Mouse (Mus musculus): Measurements from ENCODE around the gene Nlk. TPM values are rescaled to one million over a fixed set of nuclear protein-coding genes. Genes with fewer than 3 reads are reported as not detected.

The Nlk gene
- polyA plus RNA-seq, 1 experiment = 5.0 TPM

DNA sequence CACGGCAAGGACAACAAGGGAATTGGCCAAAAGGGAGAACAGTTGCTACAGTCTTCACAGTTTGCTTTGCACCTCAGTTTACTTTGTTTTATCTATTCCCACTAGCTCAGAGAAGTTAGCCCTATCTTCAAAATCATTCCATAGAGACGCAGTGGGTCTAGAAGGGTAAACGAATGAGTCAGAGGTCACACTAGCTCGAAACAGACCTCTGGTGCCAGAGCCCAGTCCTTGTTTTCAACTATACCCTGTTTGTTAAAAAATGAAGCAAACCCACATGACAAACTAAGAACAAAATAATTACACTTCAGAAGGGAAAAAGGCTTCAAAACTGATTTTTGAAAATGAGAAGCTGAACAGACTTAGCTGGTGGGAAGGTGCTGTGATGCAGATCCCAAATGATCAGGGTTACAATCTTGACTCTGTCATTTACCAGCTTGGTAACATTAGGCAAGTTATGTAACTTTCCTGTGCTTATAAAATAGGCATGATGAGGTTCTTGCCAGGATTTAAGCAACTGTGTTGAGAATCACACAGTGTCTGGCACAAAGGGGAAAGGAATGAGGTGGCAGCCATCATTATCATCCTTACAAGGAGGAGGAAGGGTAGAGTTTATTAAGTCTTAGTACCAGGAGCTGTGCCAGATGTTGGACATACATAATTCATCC, 96.1 kb downstream of the Nlk start:
- no peaks in the 10 kb centered on the region for H3K27me3 ChIP-seq (ENCODE audit: control insufficient read depth, insufficient read depth, insufficient read length)
- H3ac ChIP-seq (ENCODE audit: control insufficient read depth, insufficient read length) = no peak overlapping the region
- H3K36me3 ChIP-seq (ENCODE audit: control insufficient read depth, insufficient read depth) = peaks cover 4% of the 10 kb centered on the region
- TF ChIP-seq POLR2AphosphoS2 (IDR thresholded peaks at IDR 0.05; ENCODE audit: insufficient read length, low read depth) (no peak), E2F4 (IDR thresholded peaks at IDR 0.05; ENCODE audit: insufficient read depth) (no peak), MAX (IDR thresholded peaks at IDR 0.05; ENCODE audit: low read depth) (no peak), TCF12 (IDR thresholded peaks at IDR 0.05; ENCODE audit: insufficient read depth, poor library complexity, severe bottlenecking) (no peak), SRF (IDR thresholded peaks at IDR 0.05; ENCODE audit: control insufficient read depth, insufficient read length, low read depth) (no peak), MYOD1 (IDR thresholded peaks at IDR 0.05; ENCODE audit: control insufficient read depth in 1 of 3, insufficient read length in 2 of 3, low read depth in 2 of 3) (no peak), REST (IDR thresholded peaks at IDR 0.05; ENCODE audit: insufficient read depth, insufficient read length) (no peak), CEBPB (IDR thresholded peaks at IDR 0.05; ENCODE audit: insufficient read depth, poor library complexity, severe bottlenecking) (no peak), MYOG (IDR thresholded peaks at IDR 0.05; ENCODE audit: control insufficient read depth in 1 of 3, insufficient read depth in 1 of 3, insufficient read length in 2 of 3, low read depth in 2 of 3) (no peak), TCF3 (IDR thresholded peaks at IDR 0.05; ENCODE audit: insufficient read length, low read depth) (no peak), USF1 (IDR thresholded peaks at IDR 0.05; ENCODE audit: low read depth) (no peak), POLR2A (IDR thresholded peaks at IDR 0.05; ENCODE audit: insufficient read length, low read depth) (no peak)
- no peaks in the 10 kb centered on the region for H3K79me2 ChIP-seq (ENCODE audit: control insufficient read depth, insufficient read depth)
- no peak overlapping the region for H3K4me2 ChIP-seq (ENCODE audit: low read depth)
- no peak overlapping the region for H3K4me3 ChIP-seq

DNA sequence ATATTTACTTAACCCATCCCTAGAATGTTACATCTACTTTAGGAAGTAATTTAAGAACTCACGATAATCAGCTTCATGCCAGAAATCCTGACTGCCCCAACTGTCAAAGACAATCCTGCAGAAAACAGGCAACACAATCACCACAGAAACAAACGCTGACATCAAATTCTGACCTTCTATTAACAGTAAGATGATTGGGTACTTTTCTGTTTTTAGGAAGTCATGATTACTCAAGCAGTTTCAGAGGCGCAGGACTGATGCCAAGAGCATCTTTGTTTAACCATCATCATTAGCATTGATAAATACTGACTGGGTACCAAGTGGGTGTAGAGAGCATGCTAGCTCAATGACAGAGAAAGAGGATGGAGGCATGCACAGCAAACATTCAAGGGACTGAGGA, 96.7 kb downstream of the Nlk start:
- no peaks in the 10 kb centered on the region for H3K79me2 ChIP-seq (ENCODE audit: control insufficient read depth, insufficient read depth)
- TF ChIP-seq POLR2AphosphoS2 (IDR thresholded peaks at IDR 0.05; ENCODE audit: insufficient read length, low read depth) = no peak
- no peak for TF ChIP-seq TCF3 (IDR thresholded peaks at IDR 0.05; ENCODE audit: insufficient read length, low read depth)
- no peak for TF ChIP-seq SRF (IDR thresholded peaks at IDR 0.05; ENCODE audit: control insufficient read depth, insufficient read length, low read depth)
- TF ChIP-seq POLR2A (IDR thresholded peaks at IDR 0.05; ENCODE audit: insufficient read length, low read depth) = no peak
- no peak for TF ChIP-seq USF1 (IDR thresholded peaks at IDR 0.05; ENCODE audit: low read depth)
- TF ChIP-seq E2F4 (IDR thresholded peaks at IDR 0.05; ENCODE audit: insufficient read depth) = no peak
- no peak for TF ChIP-seq MYOG (IDR thresholded peaks at IDR 0.05; ENCODE audit: control insufficient read depth in 1 of 3, insufficient read depth in 1 of 3, insufficient read length in 2 of 3, low read depth in 2 of 3)
- no peak for TF ChIP-seq CEBPB (IDR thresholded peaks at IDR 0.05; ENCODE audit: insufficient read depth, poor library complexity, severe bottlenecking)
- TF ChIP-seq REST (IDR thresholded peaks at IDR 0.05; ENCODE audit: insufficient read depth, insufficient read length) = no peak
- no peak for TF ChIP-seq MYOD1 (IDR thresholded peaks at IDR 0.05; ENCODE audit: control insufficient read depth in 1 of 3, insufficient read length in 2 of 3, low read depth in 2 of 3)
- TF ChIP-seq MAX (IDR thresholded peaks at IDR 0.05; ENCODE audit: low read depth) = no peak
- TF ChIP-seq TCF12 (IDR thresholded peaks at IDR 0.05; ENCODE audit: insufficient read depth, poor library complexity, severe bottlenecking) = no peak
- H3ac ChIP-seq (ENCODE audit: control insufficient read depth, insufficient read length) = no peak overlapping the region
- H3K4me3 ChIP-seq = no peak overlapping the region
- no peaks in the 10 kb centered on the region for H3K27me3 ChIP-seq (ENCODE audit: control insufficient read depth, insufficient read depth, insufficient read length)
- H3K4me2 ChIP-seq (ENCODE audit: low read depth) = no peak overlapping the region
- H3K36me3 ChIP-seq (ENCODE audit: control insufficient read depth, insufficient read depth) = peaks cover 5% of the 10 kb centered on the region

DNA sequence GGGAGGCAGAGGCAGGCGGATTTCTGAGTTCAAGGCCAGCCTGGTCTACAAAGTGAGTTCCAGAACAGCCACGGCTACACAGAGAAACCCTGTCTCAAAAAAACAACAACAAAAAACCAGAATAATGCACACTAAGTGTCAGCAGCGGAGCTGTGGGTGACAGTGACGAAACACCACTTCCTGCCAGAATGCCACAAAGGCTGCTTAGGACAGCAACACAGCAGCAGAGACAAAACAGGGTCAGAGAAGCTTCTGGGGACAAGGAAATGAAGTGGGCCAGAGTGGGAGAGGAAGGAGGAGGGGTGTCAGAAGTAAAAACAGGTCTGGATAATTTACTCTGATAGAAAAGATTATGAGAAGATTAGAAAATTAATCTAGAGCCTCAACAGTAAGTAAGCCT, 97.1 kb downstream of the Nlk start:
- Histone ChIP-seq H3K79me2 (ENCODE audit: control insufficient read depth, insufficient read depth) (no peaks in the 10 kb centered on the region), H3K4me2 (ENCODE audit: low read depth) (no peak overlapping the region), H3K36me3 (ENCODE audit: control insufficient read depth, insufficient read depth) (peaks cover 5% of the 10 kb centered on the region), H3K27me3 (ENCODE audit: control insufficient read depth, insufficient read depth, insufficient read length) (no peaks in the 10 kb centered on the region), H3ac (ENCODE audit: control insufficient read depth, insufficient read length) (no peak overlapping the region), H3K4me3 (no peak overlapping the region)
- no peak for TF ChIP-seq REST (IDR thresholded peaks at IDR 0.05; ENCODE audit: insufficient read depth, insufficient read length)
- TF ChIP-seq CEBPB (IDR thresholded peaks at IDR 0.05; ENCODE audit: insufficient read depth, poor library complexity, severe bottlenecking) = no peak
- no peak for TF ChIP-seq MAX (IDR thresholded peaks at IDR 0.05; ENCODE audit: low read depth)
- no peak for TF ChIP-seq POLR2A (IDR thresholded peaks at IDR 0.05; ENCODE audit: insufficient read length, low read depth)
- TF ChIP-seq TCF12 (IDR thresholded peaks at IDR 0.05; ENCODE audit: insufficient read depth, poor library complexity, severe bottlenecking) = no peak
- no peak for TF ChIP-seq MYOG (IDR thresholded peaks at IDR 0.05; ENCODE audit: control insufficient read depth in 1 of 3, insufficient read depth in 1 of 3, insufficient read length in 2 of 3, low read depth in 2 of 3)
- no peak for TF ChIP-seq TCF3 (IDR thresholded peaks at IDR 0.05; ENCODE audit: insufficient read length, low read depth)
- no peak for TF ChIP-seq SRF (IDR thresholded peaks at IDR 0.05; ENCODE audit: control insufficient read depth, insufficient read length, low read depth)
- no peak for TF ChIP-seq USF1 (IDR thresholded peaks at IDR 0.05; ENCODE audit: low read depth)
- no peak for TF ChIP-seq MYOD1 (IDR thresholded peaks at IDR 0.05; ENCODE audit: control insufficient read depth in 1 of 3, insufficient read length in 2 of 3, low read depth in 2 of 3)
- TF ChIP-seq E2F4 (IDR thresholded peaks at IDR 0.05; ENCODE audit: insufficient read depth) = no peak

DNA sequence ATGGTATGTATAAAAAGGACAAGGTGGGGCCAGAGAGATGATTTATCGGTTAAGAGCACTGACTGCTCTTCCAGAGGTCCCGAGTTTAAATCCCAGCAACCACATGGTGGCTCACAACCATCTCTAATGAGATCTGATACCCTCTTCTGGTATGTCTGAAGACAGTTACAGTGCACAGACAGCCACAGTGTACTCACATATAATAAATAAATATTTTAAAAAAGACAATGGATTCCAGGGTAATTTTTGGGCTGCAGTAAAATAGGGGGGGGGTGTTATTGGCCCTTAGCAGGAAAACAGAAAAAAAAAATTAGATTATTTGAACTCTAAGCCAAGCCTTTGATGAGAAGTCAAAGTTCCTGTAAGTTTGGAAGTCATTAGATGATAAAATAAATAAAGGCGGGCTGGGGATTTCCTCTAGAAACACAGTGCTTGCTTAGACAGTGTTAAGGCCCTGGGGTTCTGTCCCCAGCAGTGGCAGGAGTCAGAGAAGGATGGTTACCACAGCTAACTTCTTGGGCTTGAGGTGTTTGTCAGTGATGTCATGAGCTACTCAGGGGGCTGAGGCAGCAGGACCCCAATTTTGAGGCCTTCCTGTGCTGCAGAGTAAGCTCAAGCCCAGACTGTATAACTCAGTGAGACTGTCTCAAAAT, 98.3 kb downstream of the Nlk start:
- H3K36me3 ChIP-seq (ENCODE audit: control insufficient read depth, insufficient read depth) = peaks cover 5% of the 10 kb centered on the region
- TF ChIP-seq TCF3 (IDR thresholded peaks at IDR 0.05; ENCODE audit: insufficient read length, low read depth) (no peak), REST (IDR thresholded peaks at IDR 0.05; ENCODE audit: insufficient read depth, insufficient read length) (no peak), E2F4 (IDR thresholded peaks at IDR 0.05; ENCODE audit: insufficient read depth) (no peak), MYOD1 (IDR thresholded peaks at IDR 0.05; ENCODE audit: control insufficient read depth in 1 of 3, insufficient read length in 2 of 3, low read depth in 2 of 3) (no peak), SRF (IDR thresholded peaks at IDR 0.05; ENCODE audit: control insufficient read depth, insufficient read length, low read depth) (no peak), CEBPB (IDR thresholded peaks at IDR 0.05; ENCODE audit: insufficient read depth, poor library complexity, severe bottlenecking) (no peak)
- H3K4me3 ChIP-seq = no peak overlapping the region
- no peaks in the 10 kb centered on the region for H3K27me3 ChIP-seq (ENCODE audit: control insufficient read depth, insufficient read depth, insufficient read length)
- no peak overlapping the region for H3ac ChIP-seq (ENCODE audit: control insufficient read depth, insufficient read length)
- H3K4me2 ChIP-seq (ENCODE audit: low read depth) = no peak overlapping the region
- no peaks in the 10 kb centered on the region for H3K79me2 ChIP-seq (ENCODE audit: control insufficient read depth, insufficient read depth)
